Mouse (Mus musculus) bone marrow macrophage, adult 2 months (primary cell): Measurements from ENCODE around the gene Gm10382.
"Not testable (repeated sequence)": the region's sequence is repeated elsewhere in the genome, so short reads cannot be mapped to it uniquely, and the experiment has no call there.

Source experiments
- CTCF ChIP-seq: IDR thresholded peaks from 2 replicates; pipeline ENCODE4 v1.5.1; 2012; ENCODE audit warnings: low read depth, mild to moderate bottlenecking, low read length, moderate library complexity
- POLR2A ChIP-seq: IDR thresholded peaks from 2 replicates; pipeline ENCODE4 v1.6.1; 2012; ENCODE audit warnings: mild to moderate bottlenecking, low read depth, low read length, borderline replicate concordance

- not testable (repeated sequence) for TF ChIP-seq POLR2A, CTCF
Observed at GRCm38 (mm10) chr5:125434347-125434746, 45.2 kb downstream of the Gm10382 start.
